Mouse (Mus musculus) granulocyte monocyte progenitor cell, adult 5-6 weeks (primary cell): ENCODE measurements at regions not wholly inside any gene's neighbourhood (a gene's known extent, or its start where the extent isn't known, plus 50 kb on each side); places are given as distances from the start of the nearest gene placed in this dataset.
A peak's percentile ranks its signal among the peaks of the same experiment; 100 is the strongest.

Source experiments
- ATAC-seq: replicated peaks from 2 replicates; pipeline ENCODE4 v1.8.0; 2016; ENCODE audit warnings: mild to moderate bottlenecking, moderate TSS enrichment, inconsistent platforms; ENCODE audit not compliant: poor library complexity, severe bottlenecking

- ATAC-seq, result no peak
Measured at GRCm38 (mm10) chr16:93204601-93205000, 378.7 kb upstream of the Runx1 start.

- ATAC-seq, result no peak
Measured at GRCm38 (mm10) chr16:93202591-93202990, 376.6 kb upstream of the Runx1 start.

GRCm38 (mm10) chr16:93197300-93197699 lies 371.4 kb upstream of the Runx1 start:
- no peak for ATAC-seq

GRCm38 (mm10) chr16:93193921-93194481 lies 368.1 kb upstream of the Runx1 start:
- ATAC-seq, result no peak

GRCm38 (mm10) chr16:93193263-93193662 lies 367.3 kb upstream of the Runx1 start:
- no peak; the same call in 1 of the 2 replicates for ATAC-seq

- ATAC-seq, result peak; percentile 40
Measured at GRCm38 (mm10) chr16:93192651-93193173, 366.8 kb upstream of the Runx1 start.

GRCm38 (mm10) chr16:93191174-93191573 lies 365.2 kb upstream of the Runx1 start:
- ATAC-seq, result peak; percentile 53

GRCm38 (mm10) chr16:93190301-93190700 lies 364.4 kb upstream of the Runx1 start:
- ATAC-seq, result no peak

GRCm38 (mm10) chr16:93189875-93190274 lies 363.9 kb upstream of the Runx1 start:
- ATAC-seq, result no peak

GRCm38 (mm10) chr16:93189412-93189811 lies 363.5 kb upstream of the Runx1 start:
- ATAC-seq, result peak; percentile 49

- ATAC-seq, result no peak
Measured at GRCm38 (mm10) chr16:93186554-93186953, 360.6 kb upstream of the Runx1 start.

- no peak for ATAC-seq
Measured at GRCm38 (mm10) chr16:93182656-93183055, 356.7 kb upstream of the Runx1 start.

GRCm38 (mm10) chr16:93181497-93181896 lies 355.5 kb upstream of the Runx1 start:
- no peak for ATAC-seq

- no peak for ATAC-seq
Measured at GRCm38 (mm10) chr16:93180213-93180612, 354.3 kb upstream of the Runx1 start.

- ATAC-seq, result no peak
Measured at GRCm38 (mm10) chr16:93166667-93167066, 340.7 kb upstream of the Runx1 start.

- no peak for ATAC-seq
Measured at GRCm38 (mm10) chr16:93158526-93159226, 332.7 kb upstream of the Runx1 start.

GRCm38 (mm10) chr16:93153545-93154329 lies 327.8 kb upstream of the Runx1 start:
- no peak for ATAC-seq

GRCm38 (mm10) chr16:93152765-93153489 lies 327.0 kb upstream of the Runx1 start:
- ATAC-seq, result peak; percentile 81

- no peak for ATAC-seq
Measured at GRCm38 (mm10) chr16:93152057-93152456, 326.1 kb upstream of the Runx1 start.

- no peak for ATAC-seq
Measured at GRCm38 (mm10) chr16:93151652-93152051, 325.7 kb upstream of the Runx1 start.
